Mouse (Mus musculus) C2C12 (cell line): ENCODE measurements around the gene G3bp1. TPM values are rescaled to one million over a fixed set of nuclear protein-coding genes. Genes with fewer than 3 reads are reported as not detected.

ENCODE experiments used
- H3K27me3 ChIP-seq: one replicate; pipeline ENCODE4 v1.6.1; 2011; ENCODE audit not compliant: control insufficient read depth, insufficient read depth, insufficient read length
- H3K36me3 ChIP-seq: one replicate; pipeline ENCODE4 v1.6.1; 2011; ENCODE audit not compliant: control insufficient read depth, insufficient read depth
- H3K4me3 ChIP-seq: one replicate; pipeline ENCODE4 v1.5.1; 2011; ENCODE audit warnings: mild to moderate bottlenecking, control low read depth; ENCODE audit not compliant: poor library complexity, insufficient read depth, severe bottlenecking
- H3K79me2 ChIP-seq: one replicate; pipeline ENCODE4 v1.6.1; 2011; ENCODE audit not compliant: control insufficient read depth, insufficient read depth
- H3K79me3 ChIP-seq: one replicate; pipeline ENCODE4 v1.6.1; 2011; ENCODE audit warnings: low read depth, control low read depth
- H3ac ChIP-seq: one replicate; pipeline ENCODE3; 2011; ENCODE audit warnings: low read depth; ENCODE audit not compliant: control insufficient read depth, insufficient read length
- CEBPB ChIP-seq: IDR thresholded peaks from one replicate; pipeline ENCODE4 v1.6.1; 2011; ENCODE audit warnings: low read depth, mild to moderate bottlenecking, control low read depth, moderate library complexity
- CTCF ChIP-seq: IDR thresholded peaks from one replicate; pipeline ENCODE4 v1.5.1; 2011; ENCODE audit not compliant: control insufficient read depth, insufficient read depth, insufficient read length
- FOSL1 ChIP-seq: IDR thresholded peaks from one replicate; pipeline ENCODE4 v1.8.0; 2011; ENCODE audit warnings: mild to moderate bottlenecking, low read length; ENCODE audit not compliant: poor library complexity, insufficient read depth, severe bottlenecking
- MAX ChIP-seq: IDR thresholded peaks from one replicate; pipeline ENCODE4 v1.6.1; 2011; ENCODE audit warnings: mild to moderate bottlenecking, control low read depth
- MYOD1 ChIP-seq: IDR thresholded peaks from one replicate; pipeline ENCODE4 v1.6.1; 2011; ENCODE audit warnings: low read depth; ENCODE audit not compliant: control insufficient read depth, insufficient read length
- MYOG ChIP-seq: IDR thresholded peaks from one replicate; pipeline ENCODE4 v1.6.1; 2011; ENCODE audit not compliant: control insufficient read depth, insufficient read length; ENCODE audit errors: extremely low read depth
- USF1 ChIP-seq: IDR thresholded peaks from one replicate; pipeline ENCODE4 v1.6.1; 2011; ENCODE audit warnings: low read depth, mild to moderate bottlenecking, control low read depth, moderate library complexity
- polyA plus RNA-seq: library from polyadenylated mRNA; unstranded; fragments of >200 nt; fragmentation: generic; extraction: Trizol; gene quantifications from one replicate; pipeline ENCODE4 v1.2.1, GENCODE M21; 2012; ENCODE audit warnings: missing spikeins

G3bp1 gene
- polyA plus RNA-seq, 1 experiment, result 82.5 TPM

- peaks cover 23% of the 10 kb centered on the region for H3K79me3 ChIP-seq
- no peak overlapping the region for H3K4me3 ChIP-seq
- no peak for TF ChIP-seq MYOG
- peaks cover 40% of the 10 kb centered on the region for H3K79me2 ChIP-seq
- H3ac ChIP-seq, result no peak overlapping the region
- H3K27me3 ChIP-seq, result no peaks in the 10 kb centered on the region
- peaks cover 62% of the 10 kb centered on the region for H3K36me3 ChIP-seq
Measured at GRCm38 (mm10) chr11:55502886-55503285, 33.4 kb downstream of the G3bp1 start.

GRCm38 (mm10) chr11:55505485-55505884 is 36.0 kb downstream of the G3bp1 start:
- no peaks in the 10 kb centered on the region for H3K27me3 ChIP-seq
- H3K79me3 ChIP-seq, result peaks cover 4% of the 10 kb centered on the region
- peaks cover 15% of the 10 kb centered on the region for H3K79me2 ChIP-seq
- peaks cover 38% of the 10 kb centered on the region for H3K36me3 ChIP-seq
- peak; percentile 89 for TF ChIP-seq CEBPB
- TF ChIP-seq FOSL1, result peak; percentile 49
- no peak for TF ChIP-seq MAX
- H3K4me3 ChIP-seq, result no peak overlapping the region
- H3ac ChIP-seq, result no peak overlapping the region

- no peaks in the 10 kb centered on the region for H3K79me3 ChIP-seq
- no peak overlapping the region for H3K4me3 ChIP-seq
- TF ChIP-seq CTCF (no peak), USF1 (no peak), MYOD1 (no peak), CEBPB (no peak), FOSL1 (no peak), MAX (no peak), MYOG (no peak)
- no peaks in the 10 kb centered on the region for H3K27me3 ChIP-seq
- peaks cover 8% of the 10 kb centered on the region for H3K36me3 ChIP-seq
- H3ac ChIP-seq, result no peak overlapping the region
- H3K79me2 ChIP-seq, result no peaks in the 10 kb centered on the region
Measured at GRCm38 (mm10) chr11:55511374-55511773, 41.9 kb downstream of the G3bp1 start.

- Histone ChIP-seq H3ac (no peak overlapping the region), H3K27me3 (no peaks in the 10 kb centered on the region), H3K79me3 (no peaks in the 10 kb centered on the region), H3K36me3 (no peaks in the 10 kb centered on the region), H3K4me3 (no peak overlapping the region), H3K79me2 (no peaks in the 10 kb centered on the region)
- no peak for TF ChIP-seq CEBPB
- TF ChIP-seq USF1, result no peak
- TF ChIP-seq MYOG, result no peak
- TF ChIP-seq MYOD1, result no peak
- TF ChIP-seq CTCF, result no peak
- TF ChIP-seq MAX, result no peak
- no peak for TF ChIP-seq FOSL1
Measured at GRCm38 (mm10) chr11:55517666-55518065, 48.2 kb downstream of the G3bp1 start.

GRCm38 (mm10) chr11:55518806-55519674 is 49.6 kb downstream of the G3bp1 start:
- Histone ChIP-seq H3K79me2 (no peaks in the 10 kb centered on the region), H3K4me3 (no peak overlapping the region), H3K27me3 (no peaks in the 10 kb centered on the region), H3K79me3 (no peaks in the 10 kb centered on the region), H3K36me3 (no peaks in the 10 kb centered on the region), H3ac (no peak overlapping the region)
- no peak for TF ChIP-seq MYOD1
- TF ChIP-seq MYOG, result no peak
- peak; percentile 85 for TF ChIP-seq CTCF
- no peak for TF ChIP-seq CEBPB
- TF ChIP-seq MAX, result peak; percentile 33

- H3K4me3 ChIP-seq, result no peak overlapping the region
- peaks cover 21% of the 10 kb centered on the region for H3K27me3 ChIP-seq
- H3K36me3 ChIP-seq, result no peaks in the 10 kb centered on the region
- no peaks in the 10 kb centered on the region for H3K79me3 ChIP-seq
- TF ChIP-seq MYOD1 (no peak), FOSL1 (no peak), CEBPB (no peak), MAX (no peak), USF1 (no peak), CTCF (no peak), MYOG (no peak)
- H3ac ChIP-seq, result no peak overlapping the region
- no peaks in the 10 kb centered on the region for H3K79me2 ChIP-seq
Measured at GRCm38 (mm10) chr11:55530741-55531140, 61.3 kb downstream of the G3bp1 start.
